Mouse (Mus musculus) stomach, embryonic 16.5 days (tissue): ENCODE results near the gene Grm2. TPM values are rescaled to one million over a fixed set of nuclear protein-coding genes. Genes with fewer than 3 reads are reported as not detected.
A peak's percentile ranks its signal among the peaks of the same experiment; 100 is the strongest.

Experiments
- ATAC-seq: fragments of 200-750 bp; cut with Nextera tagmentation; 2 replicates; pipeline ENCODE4 v1.8.0; 2017; ENCODE audit warnings: moderate number of reproducible peaks, moderate TSS enrichment; ENCODE audit not compliant: insufficient read depth, low FRiP score
- H3K27ac ChIP-seq: fragments of 300-500 bp; sonication (generic); 2 replicates; pipeline ENCODE4 v1.5.1; 2014; ENCODE audit warnings: low read length
- H3K27me3 ChIP-seq: fragments of 300-500 bp; sonication (generic); 2 replicates; pipeline ENCODE4 v1.6.1; 2014; ENCODE audit warnings: low read length, control low read depth, mixed read lengths; ENCODE audit not compliant: control insufficient read depth, insufficient read depth
- H3K36me3 ChIP-seq: fragments of 300-500 bp; sonication (generic); 2 replicates; pipeline ENCODE4 v1.6.1; 2014; ENCODE audit warnings: low read length; ENCODE audit not compliant: control insufficient read depth, insufficient read depth
- H3K4me1 ChIP-seq: fragments of 300-500 bp; sonication (generic); 2 replicates; pipeline ENCODE4 v1.6.1; 2014; ENCODE audit warnings: low read length, control low read depth, mixed read lengths; ENCODE audit not compliant: control insufficient read depth, insufficient read depth
- H3K4me2 ChIP-seq: fragments of 300-500 bp; sonication (generic); 2 replicates; pipeline ENCODE4 v1.6.1; 2014; ENCODE audit warnings: low read depth, low read length, mixed read lengths
- H3K4me3 ChIP-seq: fragments of 300-500 bp; sonication (generic); replicated peaks from 2 replicates; pipeline ENCODE4 v1.5.1; 2014; ENCODE audit warnings: mild to moderate bottlenecking, low read length
- H3K9ac ChIP-seq: fragments of 300-500 bp; sonication (generic); 2 replicates; pipeline ENCODE4 v1.6.1; 2014; ENCODE audit warnings: low read length
- H3K9me3 ChIP-seq: fragments of 300-500 bp; sonication (generic); replicated peaks from 2 replicates; pipeline ENCODE4 v1.6.1; 2016; ENCODE audit warnings: low read length, control low read depth; ENCODE audit not compliant: control insufficient read depth
- WGBS: fragments of 180-500 bp; shearing (Covaris S2); extraction: QIAGEN DNeasy Blood & Tissue Kit; methylation state at CpG from one replicate; pipeline ENCODE4 v1.1.7; 2014; 5-methylcytosine and 5-hydroxymethylcytosine counted together
- polyA plus RNA-seq: library from polyadenylated mRNA; unstranded; fragments of >200 nt; fragmentation: Nextera tagmentation; extraction: Ambion mirVana; gene quantifications from 2 replicates; pipeline ENCODE4 v1.2.1, GENCODE M21; 2015

Grm2 gene
- polyA plus RNA-seq, 1 experiment from 2014 or later, result 0.08 TPM

DNA sequence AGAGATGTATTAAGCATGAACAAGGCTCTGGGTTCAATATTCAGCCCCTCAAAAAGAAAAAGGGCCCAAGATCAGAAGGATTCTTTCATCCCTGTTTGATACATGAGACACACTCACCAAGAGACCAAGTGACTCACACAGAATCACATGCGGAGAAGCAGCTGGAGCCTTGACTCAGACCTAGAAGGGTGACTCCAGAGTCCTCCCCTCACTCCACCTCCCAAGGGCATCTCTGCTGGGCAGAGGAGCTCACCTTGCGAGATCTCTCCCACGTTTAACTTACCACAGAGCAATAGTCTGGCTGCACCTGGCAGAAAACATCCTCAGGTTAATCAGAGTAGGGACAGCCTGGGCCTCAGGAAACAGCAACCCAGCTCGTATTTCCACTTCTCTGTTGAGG, 22.4 kb upstream of the Grm2 start:
- no peaks in the 10 kb centered on the region for H3K9me3 ChIP-seq
- 0 out of 2 replicates have a peak, but pooled peaks cover 7% of the 10 kb centered on the region for H3K36me3 ChIP-seq
- no peak overlapping the region for H3K4me2 ChIP-seq
- no peak for ATAC-seq
- no peak overlapping the region for H3K4me3 ChIP-seq
- no peak overlapping the region for H3K9ac ChIP-seq
- no peaks in the 10 kb centered on the region for H3K27me3 ChIP-seq
- no peaks in the 10 kb centered on the region; the same call in 1 of the 2 replicates for H3K4me1 ChIP-seq
- no peak overlapping the region for H3K27ac ChIP-seq
- 70% methylated on average over 4 of the region's 4 CpGs for WGBS

GRCm38 (mm10) chr9:106677702-106678101, 21.8 kb upstream of the Grm2 start:
- Histone ChIP-seq H3K27me3 (no peaks in the 10 kb centered on the region), H3K4me2 (no peak overlapping the region), H3K4me1 (no peaks in the 10 kb centered on the region; the same call in 1 of the 2 replicates), H3K36me3 (0 out of 2 replicates have a peak, but pooled peaks cover 7% of the 10 kb centered on the region), H3K9ac (no peak overlapping the region), H3K9me3 (no peaks in the 10 kb centered on the region), H3K4me3 (no peak overlapping the region), H3K27ac (no peak overlapping the region)
- ATAC-seq, result no peak
- WGBS, result 90% methylated on average over 5 of the region's 5 CpGs

DNA sequence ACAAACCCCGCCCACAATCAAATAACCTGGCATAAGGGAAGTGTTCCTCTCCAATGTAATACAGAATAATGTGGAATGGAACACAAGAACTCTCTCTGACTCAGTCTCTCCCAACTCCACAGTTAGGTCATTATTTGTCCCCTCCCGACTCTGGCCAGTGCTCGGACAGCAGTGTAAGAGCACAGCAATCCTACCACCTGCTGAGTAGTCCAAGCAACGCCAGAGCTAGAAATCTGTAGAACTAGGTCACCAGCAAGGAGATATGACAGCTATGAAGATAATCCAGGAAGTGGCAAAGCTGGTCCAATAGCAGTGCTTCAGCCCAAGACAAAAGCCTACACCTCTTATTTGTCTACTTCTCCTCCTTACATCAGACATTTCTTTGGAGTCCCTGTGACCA, 20.7 kb upstream of the Grm2 start:
- H3K4me1 ChIP-seq, result no peaks in the 10 kb centered on the region; the same call in 1 of the 2 replicates
- no peaks in the 10 kb centered on the region for H3K9me3 ChIP-seq
- no peak overlapping the region for H3K4me3 ChIP-seq
- no peak overlapping the region for H3K9ac ChIP-seq
- 0 out of 2 replicates have a peak, but pooled peaks cover 8% of the 10 kb centered on the region for H3K36me3 ChIP-seq
- WGBS, result 65% methylated on average over 4 of the region's 4 CpGs
- H3K27me3 ChIP-seq, result no peaks in the 10 kb centered on the region
- no peak overlapping the region for H3K27ac ChIP-seq
- no peak overlapping the region for H3K4me2 ChIP-seq
- ATAC-seq, result no peak

DNA sequence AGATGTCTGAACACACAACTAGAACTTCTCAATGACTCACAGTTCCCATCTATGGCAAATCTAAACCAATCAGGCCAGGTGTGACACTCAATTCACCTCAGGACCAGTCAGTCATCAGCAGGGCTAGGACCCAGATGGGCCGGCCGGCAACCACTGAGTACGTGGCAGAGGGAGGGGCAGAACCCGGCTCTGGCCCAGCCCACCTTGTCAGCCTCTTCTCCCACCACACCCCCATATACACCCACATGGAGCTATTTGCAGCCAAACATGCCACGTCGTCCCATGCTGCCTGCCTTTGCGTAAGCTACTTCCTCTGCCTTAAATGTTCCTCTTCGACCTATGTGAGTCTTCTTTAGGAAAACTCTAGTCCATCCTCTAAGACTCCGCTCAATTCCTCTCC, 20.1 kb upstream of the Grm2 start:
- no peaks in the 10 kb centered on the region for H3K9me3 ChIP-seq
- H3K4me1 ChIP-seq, result no peaks in the 10 kb centered on the region; the same call in 1 of the 2 replicates
- 68% methylated on average over 9 of the region's 9 CpGs for whole genome bisulfite sequencing
- H3K4me2 ChIP-seq, result no peak overlapping the region
- 0 out of 2 replicates have a peak, but pooled peaks cover 12% of the 10 kb centered on the region for H3K36me3 ChIP-seq
- H3K9ac ChIP-seq, result no peak overlapping the region
- no peak overlapping the region for H3K4me3 ChIP-seq
- peak overlapping the region; percentile 41; the same call in 1 of the 2 replicates for H3K27ac ChIP-seq
- H3K27me3 ChIP-seq, result no peaks in the 10 kb centered on the region
- peak; percentile 65 for ATAC-seq

DNA sequence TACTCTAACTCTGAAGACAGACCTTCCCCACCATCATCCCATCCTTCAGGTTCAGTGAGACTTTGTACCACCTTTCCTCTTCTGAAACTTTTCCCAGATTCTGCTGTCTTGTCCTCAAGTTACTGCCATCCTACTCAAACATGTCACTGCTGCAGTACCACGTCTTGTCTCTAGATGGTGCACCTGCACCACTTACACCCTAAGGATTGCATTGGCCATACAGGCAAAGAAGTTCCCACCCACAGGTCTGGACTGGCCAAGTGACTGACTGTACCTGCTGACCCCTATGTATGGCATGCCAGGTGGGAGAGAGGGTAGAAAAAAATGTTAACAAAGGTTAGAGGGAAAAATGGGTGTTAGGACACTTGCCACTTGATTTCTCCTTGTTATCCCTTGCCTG, 19.6 kb upstream of the Grm2 start:
- Histone ChIP-seq H3K9ac (no peak overlapping the region), H3K27me3 (no peaks in the 10 kb centered on the region), H3K9me3 (no peaks in the 10 kb centered on the region), H3K27ac (no peak overlapping the region), H3K36me3 (0 out of 2 replicates have a peak, but pooled peaks cover 12% of the 10 kb centered on the region), H3K4me3 (no peak overlapping the region), H3K4me2 (no peak overlapping the region), H3K4me1 (no peaks in the 10 kb centered on the region; the same call in 1 of the 2 replicates)
- 0% methylated on average over 1 of the region's 1 CpGs for WGBS
- peak; percentile 71; the same call in 1 of the 2 replicates for ATAC-seq

GRCm38 (mm10) chr9:106673860-106674259, 18.0 kb upstream of the Grm2 start:
- Histone ChIP-seq H3K4me3 (no peak overlapping the region), H3K27ac (no peak overlapping the region), H3K36me3 (peaks cover 10% of the 10 kb centered on the region; the same call in 1 of the 2 replicates), H3K9ac (no peak overlapping the region), H3K27me3 (no peaks in the 10 kb centered on the region), H3K4me2 (no peak overlapping the region), H3K9me3 (no peaks in the 10 kb centered on the region), H3K4me1 (no peaks in the 10 kb centered on the region; the same call in 1 of the 2 replicates)
- no peak for ATAC-seq
- WGBS, result 77% methylated on average over 2 of the region's 2 CpGs

GRCm38 (mm10) chr9:106664856-106665255, 9.0 kb upstream of the Grm2 start:
- no peaks in the 10 kb centered on the region for H3K4me1 ChIP-seq
- ATAC-seq, result no peak

DNA sequence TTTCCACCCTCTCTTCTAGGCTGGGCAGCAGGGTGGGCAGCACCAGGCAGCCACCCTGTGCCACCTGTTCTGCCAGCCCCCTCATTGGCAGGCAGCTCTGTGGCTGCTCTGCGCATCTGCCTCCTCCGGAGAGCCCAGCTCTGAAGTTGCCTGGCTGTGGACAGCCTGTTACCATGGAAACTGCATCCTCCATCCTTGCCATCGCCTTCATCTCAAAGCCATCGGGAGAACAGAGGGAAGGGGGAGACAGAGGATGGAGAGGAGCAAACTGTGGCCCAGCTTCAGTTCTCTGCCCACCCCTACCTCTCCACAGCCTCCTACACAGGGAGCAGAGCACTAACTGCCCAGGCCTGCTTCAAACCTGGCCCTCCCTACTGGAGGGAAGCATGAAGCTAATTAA, 8.6 kb upstream of the Grm2 start:
- no peak for ATAC-seq
- H3K9me3 ChIP-seq, result no peaks in the 10 kb centered on the region
- no peaks in the 10 kb centered on the region for H3K4me1 ChIP-seq
- H3K27me3 ChIP-seq, result no peaks in the 10 kb centered on the region
- 83% methylated on average over 4 of the region's 4 CpGs for WGBS
- H3K4me2 ChIP-seq, result no peak overlapping the region
- no peak overlapping the region for H3K9ac ChIP-seq
- H3K36me3 ChIP-seq, result peaks cover 7% of the 10 kb centered on the region
- no peak overlapping the region for H3K4me3 ChIP-seq
- no peak overlapping the region for H3K27ac ChIP-seq

More at GRCm38 (mm10) chr9:106664856-106665255, 9.0 kb upstream of the Grm2 start:
- Histone ChIP-seq H3K4me2 (no peak overlapping the region), H3K27me3 (no peaks in the 10 kb centered on the region), H3K9me3 (no peaks in the 10 kb centered on the region), H3K36me3 (peaks cover 7% of the 10 kb centered on the region), H3K4me3 (no peak overlapping the region), H3K27ac (no peak overlapping the region), H3K9ac (no peak overlapping the region)
- WGBS, result 87% methylated on average over 6 of the region's 6 CpGs

DNA sequence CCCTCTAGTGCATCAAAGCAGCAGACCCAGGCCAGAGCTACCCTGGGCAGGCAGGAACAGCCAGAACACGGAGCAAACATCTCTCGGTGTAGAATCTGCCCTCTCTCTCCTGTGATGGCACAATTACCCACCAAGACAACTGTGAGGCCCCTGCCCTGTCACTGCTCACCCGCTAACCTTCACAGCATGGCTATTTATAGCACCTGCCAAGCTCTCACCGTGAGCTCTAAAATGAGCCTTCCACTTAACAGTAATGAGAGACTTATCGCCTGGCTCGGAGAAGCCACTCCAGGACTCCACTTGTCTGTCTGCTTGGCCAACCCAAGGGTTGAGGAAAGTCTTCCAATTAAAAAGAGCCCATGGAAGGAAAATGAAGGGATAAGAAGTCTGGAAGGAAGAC, 7.3 kb upstream of the Grm2 start:
- H3K9me3 ChIP-seq, result no peaks in the 10 kb centered on the region
- no peak overlapping the region for H3K4me2 ChIP-seq
- no peak for ATAC-seq
- 84% methylated on average over 6 of the region's 6 CpGs for WGBS
- H3K4me1 ChIP-seq, result no peaks in the 10 kb centered on the region
- H3K36me3 ChIP-seq, result peaks cover 5% of the 10 kb centered on the region; the same call in 1 of the 2 replicates
- no peak overlapping the region for H3K27ac ChIP-seq
- no peaks in the 10 kb centered on the region for H3K27me3 ChIP-seq
- no peak overlapping the region for H3K4me3 ChIP-seq
- no peak overlapping the region for H3K9ac ChIP-seq
